Mouse (Mus musculus) embryonic facial prominence, embryonic 14.5 days (tissue): ENCODE measurements at regions not wholly inside any gene's neighbourhood (a gene's known extent, or its start where the extent isn't known, plus 50 kb on each side); places are given as distances from the start of the nearest gene placed in this dataset.
A peak's percentile ranks its signal among the peaks of the same experiment; 100 is the strongest.
"Not testable (repeated sequence)": the region's sequence is repeated elsewhere in the genome, so short reads cannot be mapped to it uniquely, and the experiment has no call there.

Experiments used
- ATAC-seq: fragments of 200-750 bp; cut with Nextera tagmentation; 2 replicates; pipeline ENCODE4 v1.8.0; 2017; ENCODE audit warnings: low read depth, moderate number of reproducible peaks, moderate TSS enrichment
- DNase-seq: peaks from one replicate; pipeline ENCODE4 v3.0.0-alpha.2; 2015; ENCODE audit warnings: low spot score
- H3K27ac ChIP-seq: fragments of 300-500 bp; sonication (generic); replicated peaks from 2 replicates; pipeline ENCODE4 v1.5.1; 2014; ENCODE audit warnings: low read depth, mild to moderate bottlenecking, low read length, moderate library complexity
- H3K27me3 ChIP-seq: fragments of 300-500 bp; sonication (generic); replicated peaks from 2 replicates; pipeline ENCODE4 v1.6.1; 2014; ENCODE audit warnings: low read length; ENCODE audit not compliant: control insufficient read depth, insufficient read depth
- H3K36me3 ChIP-seq: fragments of 300-500 bp; sonication (generic); 2 replicates; pipeline ENCODE4 v1.6.1; 2014; ENCODE audit warnings: low read length, mixed read lengths; ENCODE audit not compliant: control insufficient read depth, insufficient read depth
- H3K4me1 ChIP-seq: fragments of 300-500 bp; sonication (generic); 2 replicates; pipeline ENCODE4 v1.6.1; 2014; ENCODE audit warnings: antibody characterized with exemption, low read length; ENCODE audit not compliant: control insufficient read depth, insufficient read depth
- H3K4me2 ChIP-seq: fragments of 300-500 bp; sonication (generic); 2 replicates; pipeline ENCODE4 v1.6.1; 2014; ENCODE audit warnings: low read depth, mild to moderate bottlenecking, low read length, moderate library complexity, mixed read lengths
- H3K4me3 ChIP-seq: fragments of 300-500 bp; sonication (generic); 2 replicates; pipeline ENCODE4 v1.5.1; 2014; ENCODE audit warnings: low read depth, mild to moderate bottlenecking, low read length
- H3K9ac ChIP-seq: fragments of 300-500 bp; sonication (generic); 2 replicates; pipeline ENCODE4 v1.6.1; 2014; ENCODE audit warnings: low read depth, mild to moderate bottlenecking, low read length, moderate library complexity, mixed read lengths
- H3K9me3 ChIP-seq: fragments of 300-500 bp; sonication (generic); 2 replicates; pipeline ENCODE4 v1.6.1; 2016; ENCODE audit warnings: low read length; ENCODE audit not compliant: control insufficient read depth
- WGBS: fragments of 180-500 bp; shearing (Covaris S2); extraction: QIAGEN DNeasy Blood & Tissue Kit; methylation state at CpG from one replicate; pipeline ENCODE4 v1.1.7; 2014; 5-methylcytosine and 5-hydroxymethylcytosine counted together

- WGBS: 38% methylated on average over 3 of the region's 3 CpGs
- Histone ChIP-seq H3K9me3 (no peaks in the 10 kb centered on the region), H3K9ac (no peak overlapping the region), H3K27me3 (no peaks in the 10 kb centered on the region), H3K36me3 (no peaks in the 10 kb centered on the region), H3K4me2 (no peak overlapping the region), H3K4me1 (no peaks in the 10 kb centered on the region), H3K27ac (no peak overlapping the region), H3K4me3 (no peak overlapping the region)
- DNase-seq (peak; percentile 45), ATAC-seq (no peak)
Measured at GRCm38 (mm10) chr4:18461641-18462040, 1143.6 kb upstream of the Gm12353 start.

GRCm38 (mm10) chr4:18468271-18468670 lies 1137.0 kb upstream of the Gm12353 start:
- not testable (repeated sequence) for H3K9me3 ChIP-seq, H3K4me3 ChIP-seq, H3K4me2 ChIP-seq, H3K4me1 ChIP-seq, H3K9ac ChIP-seq, H3K27ac ChIP-seq, H3K27me3 ChIP-seq, H3K36me3 ChIP-seq, DNase-seq, ATAC-seq
- WGBS: 89% methylated on average over 3 of the region's 3 CpGs

GRCm38 (mm10) chr4:18469534-18469933 lies 1135.7 kb upstream of the Gm12353 start:
- Histone ChIP-seq H3K36me3 (no peaks in the 10 kb centered on the region), H3K27ac (no peak overlapping the region)

More at GRCm38 (mm10) chr4:18469534-18469933, 1135.7 kb upstream of the Gm12353 start:
- Histone ChIP-seq H3K27me3 (no peaks in the 10 kb centered on the region), H3K4me1 (no peaks in the 10 kb centered on the region), H3K4me3 (no peak overlapping the region), H3K4me2 (no peak overlapping the region), H3K9ac (no peak overlapping the region), H3K9me3 (no peaks in the 10 kb centered on the region)
- no peak for ATAC-seq
- DNase-seq: no peak
